Mouse (Mus musculus): Measurements from ENCODE around the gene Pip4k2a. TPM values are rescaled to one million over a fixed set of nuclear protein-coding genes. Genes with fewer than 3 reads are reported as not detected.

Gene Pip4k2a
- 165 TPM for polyA plus RNA-seq (2017; shearing (Covaris generic))

DNA sequence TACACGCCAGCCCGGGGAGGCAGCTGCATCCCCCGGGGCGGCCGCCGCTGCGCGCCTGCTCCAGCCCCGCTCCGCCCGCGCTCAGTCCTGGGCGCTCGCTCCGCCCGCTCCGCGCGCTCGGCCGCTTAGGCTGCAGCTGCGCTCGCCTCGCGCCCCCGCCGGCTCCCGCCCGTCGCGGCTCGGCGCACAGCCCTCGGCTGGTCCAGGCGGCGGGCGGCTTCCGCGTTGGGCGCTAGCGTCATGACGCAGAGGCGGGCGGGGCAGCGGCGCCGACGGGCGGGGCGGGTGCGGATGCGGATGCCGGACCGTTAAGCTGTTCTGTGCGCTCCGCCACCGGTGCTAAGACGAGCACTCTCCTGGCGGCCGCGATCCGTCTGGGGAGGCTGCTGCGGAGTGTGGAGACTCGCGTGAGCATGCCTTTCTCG lies at the start of gene Pip4k2a, which contains the start of gene 4930426L09Rik:
Gene Pip4k2a (minus strand): TSS at position 73 of the 425 bp plus-strand sequence.
Gene 4930426L09Rik (plus strand): TSS at position 290 of the 425 bp plus-strand sequence.

Other genes starting within 250 kb of the Pip4k2a start
- 0.56 TPM for gene 4930426L09Rik, start 217 bp upstream of the Pip4k2a start, polyA plus RNA-seq (2017; shearing (Covaris generic))
- gene Armc3, start 201.2 kb upstream of the Pip4k2a start, polyA plus RNA-seq (2017; shearing (Covaris generic)): 1.1 TPM